In the genomic region with DNA sequence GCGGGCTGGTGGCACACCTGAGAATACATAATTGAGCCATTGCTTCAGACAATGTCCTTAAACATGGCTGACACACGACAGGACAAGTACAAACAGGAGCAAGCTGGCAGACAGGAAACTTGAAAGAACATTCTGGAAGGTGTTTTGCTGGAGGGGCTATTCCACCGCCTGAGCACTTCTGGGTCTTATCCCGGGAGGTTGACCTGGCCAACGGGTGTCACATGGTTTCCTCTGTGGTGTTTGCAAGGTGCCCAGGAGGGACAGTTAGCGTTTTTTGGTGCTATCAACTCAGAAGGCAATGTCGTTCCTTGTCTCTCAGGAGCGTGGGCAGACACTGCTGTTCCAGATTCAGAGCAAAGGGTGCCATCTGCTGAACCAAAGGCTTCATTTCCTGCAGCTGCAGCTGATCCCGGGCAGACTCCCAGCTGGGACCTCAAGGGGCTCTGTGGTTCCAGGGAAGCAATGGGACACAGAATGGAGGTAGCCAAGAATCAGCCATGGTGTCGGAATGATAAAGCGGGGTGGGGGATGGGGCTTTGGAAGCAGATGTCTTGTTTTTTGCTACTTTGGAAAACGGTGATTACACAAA, we compare ENCODE assay signal across 9 mouse cellular contexts.
DNase-seq lines count a peak whose midpoint lies in the region; ATAC-seq and TF ChIP-seq lines count a peak whose summit lies in the region.
"Had no signal": no experiment of that assay in that cellular context is flagged by ENCODE, and none has a peak within 500 bp of the region (broad histone marks: within the 10 kb centered on the region; RNA-seq: fewer than 3 reads in every experiment).

No protein-coding gene starts in this region.

- DNase-seq in heart, adult 2 months = no peak
- DNase-seq in heart, postnatal 36 days = no peak
- peak; percentile 49 for DNase-seq in adipocyte (ENCODE audit: low spot score)
- peak; percentile 13 to 15 for DNase-seq in gastrocnemius, postnatal 36 days
- no peak for DNase-seq in limb, embryonic 10.5 days (ENCODE audit: low spot score)
- no peak for DNase-seq in spleen, postnatal 10 days (ENCODE audit: low spot score in 2 of 2)

- no peak for ATAC-seq in activated CD4-positive, CD25-positive, alpha-beta regulatory T cell, adult 4 months

- no peaks in the 10 kb centered on the region for H3K9me3 ChIP-seq in limb, embryonic 10.5 days (replicated peaks)

- no peak overlapping the region for H3K4me3 ChIP-seq in heart, adult 2 months
- no peak overlapping the region for H3K4me3 ChIP-seq in myocyte
- H3K4me3 ChIP-seq in limb, embryonic 10.5 days = no peak overlapping the region

- no peaks in the 10 kb centered on the region for H3K4me1 ChIP-seq in heart, adult 2 months (ENCODE audit: control insufficient read depth, insufficient read depth, low read length)
- H3K4me1 ChIP-seq in limb, embryonic 10.5 days = peaks cover 13% of the 10 kb centered on the region

- intact Hi-C loops in heart, adult 2 months (cut with DNase I) = no loop called here
- intact Hi-C loops in heart, postnatal 36 days (cut with DNase I) = no loop called here
- intact Hi-C loops in gastrocnemius, postnatal 36 days (cut with DNase I) = no loop called here

- no peaks in the 10 kb centered on the region for H3K27me3 ChIP-seq in heart, adult 2 months (ENCODE audit: control insufficient read depth, insufficient read depth, low read length)
- H3K27me3 ChIP-seq in myocyte (ENCODE audit: control insufficient read depth, insufficient read depth, insufficient read length) = no peaks in the 10 kb centered on the region
- H3K27me3 ChIP-seq in limb, embryonic 10.5 days (ENCODE audit: low read depth, poor library complexity, severe bottlenecking) = peaks cover 60% of the 10 kb centered on the region

- no peak for TF ChIP-seq EP300 in heart, adult 2 months (IDR thresholded peaks at IDR 0.05; ENCODE audit: insufficient read depth, low read depth, low read length)

- peak; percentile 29 for TF ChIP-seq CTCF in heart, adult 2 months (IDR thresholded peaks at IDR 0.05)

- no peaks in the 10 kb centered on the region for H3K79me2 ChIP-seq in heart, adult 2 months (replicated peaks; ENCODE audit: control insufficient read depth, insufficient read depth, low read length)
- no peaks in the 10 kb centered on the region for H3K79me2 ChIP-seq in myocyte (ENCODE audit: control insufficient read depth, insufficient read depth)

- H3K4me2 ChIP-seq in myocyte (ENCODE audit: low read depth) = peak overlapping the region; percentile 35

- H3K36me3 ChIP-seq in heart, adult 2 months (ENCODE audit: control insufficient read depth, insufficient read depth, low read length) = no peaks in the 10 kb centered on the region
- H3K36me3 ChIP-seq in myocyte (ENCODE audit: control insufficient read depth, insufficient read depth) = no peaks in the 10 kb centered on the region
- no peaks in the 10 kb centered on the region for H3K36me3 ChIP-seq in limb, embryonic 10.5 days

- H3K9ac ChIP-seq in heart, adult 2 months (ENCODE audit: low read depth, low read length) = no peak overlapping the region

- TF ChIP-seq POLR2A in heart, adult 2 months (IDR thresholded peaks at IDR 0.05; ENCODE audit: insufficient read depth, low read depth, low read length) = no peak
- TF ChIP-seq POLR2A in myocyte (IDR thresholded peaks at IDR 0.05; ENCODE audit: insufficient read length, low read depth) = no peak

- H3K27ac ChIP-seq in heart, adult 2 months = no peak overlapping the region
- H3K27ac ChIP-seq in limb, embryonic 10.5 days = no peak overlapping the region
- H3K27ac ChIP-seq: macrophage had no signal

- H3ac ChIP-seq in myocyte (ENCODE audit: control insufficient read depth, insufficient read length) = no peak overlapping the region

- WGBS in heart, adult 2 months = 50% methylated on average over 12 of the region's 12 CpGs
- 68% methylated on average over 12 of the region's 12 CpGs for WGBS in limb, embryonic 10.5 days

TF ChIP-seq in myocyte, 11 proteins besides CTCF, POLR2A, EP300 and RAD21:
- no peak for TF ChIP-seq E2F4 (IDR thresholded peaks at IDR 0.05; ENCODE audit: insufficient read depth)
- no peak for TF ChIP-seq USF1 (IDR thresholded peaks at IDR 0.05; ENCODE audit: low read depth)
- TF ChIP-seq MYOG (IDR thresholded peaks at IDR 0.05; ENCODE audit: control insufficient read depth in 1 of 3, insufficient read depth in 1 of 3, insufficient read length in 2 of 3, low read depth in 2 of 3) = no peak
- TF ChIP-seq SRF (IDR thresholded peaks at IDR 0.05; ENCODE audit: control insufficient read depth, insufficient read length, low read depth) = no peak
- TF ChIP-seq MAX (IDR thresholded peaks at IDR 0.05; ENCODE audit: low read depth) = no peak
- TF ChIP-seq REST (IDR thresholded peaks at IDR 0.05; ENCODE audit: insufficient read depth, insufficient read length) = no peak
- TF ChIP-seq TCF12 (IDR thresholded peaks at IDR 0.05; ENCODE audit: insufficient read depth, poor library complexity, severe bottlenecking) = no peak
- no peak for TF ChIP-seq POLR2AphosphoS2 (IDR thresholded peaks at IDR 0.05; ENCODE audit: insufficient read length, low read depth)

Comparison
In these comparisons a context has a peak if more than half of its experiments do, and no peak if none do; other contexts are left out.
1. DNase-seq: peak in adipocyte (single experiment) and gastrocnemius, postnatal 36 days (2 of 2); none in heart, adult 2 months (0 of 2), heart, postnatal 36 days (0 of 2), limb, embryonic 10.5 days (single experiment) and spleen, postnatal 10 days (0 of 2).